Mouse (Mus musculus): ENCODE measurements around the gene Ptges3.

- TF ChIP-seq HCFC1 (IDR thresholded peaks at IDR 0.05; ENCODE audit: borderline replicate concordance, insufficient read depth, low read length) (no peak), ZC3H11A (IDR thresholded peaks at IDR 0.05; ENCODE audit: borderline replicate concordance, low read depth, low read length) (no peak), MAFK (IDR thresholded peaks at IDR 0.05; ENCODE audit: insufficient read depth, low read depth, low read length) (no peak)
Observed at GRCm38 (mm10) chr10:128111227-128111626, 52.5 kb downstream of the Ptges3 start.
